Mouse (Mus musculus) erythroblast, embryonic 14.5 days (primary cell): ENCODE data around the gene Sdk1.

Source experiments
- GATA1 ChIP-seq: IDR thresholded peaks from 2 replicates; pipeline ENCODE4 v1.6.1; 2012; ENCODE audit warnings: low read length, inconsistent platforms, mixed read lengths
- TAL1 ChIP-seq: IDR thresholded peaks from 3 replicates; pipeline ENCODE4 v1.6.1; 2012; ENCODE audit warnings: low read length, inconsistent platforms, mixed read lengths

- no peak for TF ChIP-seq GATA1
- no peak for TF ChIP-seq TAL1
Measured at GRCm38 (mm10) chr5:141899751-141900150, 658.5 kb downstream of the Sdk1 start.
